Mouse (Mus musculus): Measurements from ENCODE around the gene Mab21l2. TPM values are rescaled to one million over a fixed set of nuclear protein-coding genes. Genes with fewer than 3 reads are reported as not detected.

Mab21l2 gene
- polyA plus RNA-seq, 1 experiment from 2014 or later, result 200 TPM

- peaks cover 2% of the 10 kb centered on the region; the same call in 1 of the 2 replicates for H3K27me3 ChIP-seq (replicated peaks)
- peak overlapping the region; percentile 59 for H3K4me2 ChIP-seq
- WGBS, result 10% methylated on average over 8 of the region's 8 CpGs
- H3K9me3 ChIP-seq (replicated peaks), result no peaks in the 10 kb centered on the region
- H3K9ac ChIP-seq (replicated peaks), result 0 out of 2 replicates have a peak overlapping the region, but pooled peaks have one; percentile 41
- H3K27ac ChIP-seq (replicated peaks), result peak overlapping the region; percentile 83
- no peak for ATAC-seq (ENCODE audit: low FRiP score)
- H3K36me3 ChIP-seq, result no peaks in the 10 kb centered on the region
- peak overlapping the region; percentile 29 for H3K4me3 ChIP-seq (replicated peaks)
- peaks cover 22% of the 10 kb centered on the region for H3K4me1 ChIP-seq
Observed at GRCm38 (mm10) chr3:86551011-86551728, 2.7 kb upstream of the Mab21l2 start.

- no peaks in the 10 kb centered on the region for H3K36me3 ChIP-seq
- WGBS, result 4% methylated on average over 22 of the region's 22 CpGs
- no peak for ATAC-seq (ENCODE audit: low FRiP score)
Observed at GRCm38 (mm10) chr3:86550301-86551010, 2.0 kb upstream of the Mab21l2 start.

GRCm38 (mm10) chr3:86547251-86547791, 1.1 kb downstream of the Mab21l2 start:
- Histone ChIP-seq H3K4me3 (replicated peaks) (peak overlapping the region; percentile 48), H3K4me2 (peak overlapping the region; percentile 61), H3K9me3 (replicated peaks) (no peaks in the 10 kb centered on the region), H3K4me1 (peaks cover 22% of the 10 kb centered on the region), H3K9ac (replicated peaks) (peak overlapping the region; percentile 57), H3K27ac (replicated peaks) (peak overlapping the region; percentile 89), H3K27me3 (replicated peaks) (peaks cover 2% of the 10 kb centered on the region; the same call in 1 of the 2 replicates), H3K36me3 (no peaks in the 10 kb centered on the region)
- no peak; the same call in 1 of the 2 replicates for ATAC-seq (ENCODE audit: low FRiP score)
- WGBS, result 1% methylated on average over 42 of the region's 42 CpGs

More at GRCm38 (mm10) chr3:86550301-86551010, 2.0 kb upstream of the Mab21l2 start:
- H3K4me1 ChIP-seq, result peaks cover 22% of the 10 kb centered on the region
- H3K4me2 ChIP-seq, result peak overlapping the region; percentile 59
- H3K27ac ChIP-seq (replicated peaks), result peak overlapping the region; percentile 83
- peaks cover 2% of the 10 kb centered on the region; the same call in 1 of the 2 replicates for H3K27me3 ChIP-seq (replicated peaks)
- no peaks in the 10 kb centered on the region for H3K9me3 ChIP-seq (replicated peaks)
- peak overlapping the region; percentile 29 for H3K4me3 ChIP-seq (replicated peaks)
- peak overlapping the region; percentile 41; the same call in 1 of the 2 replicates for H3K9ac ChIP-seq (replicated peaks)

GRCm38 (mm10) chr3:86546471-86547250, 1.8 kb downstream of the Mab21l2 start:
- Histone ChIP-seq H3K27me3 (replicated peaks) (no peaks in the 10 kb centered on the region; the same call in 1 of the 2 replicates), H3K9me3 (replicated peaks) (no peaks in the 10 kb centered on the region), H3K36me3 (no peaks in the 10 kb centered on the region), H3K9ac (replicated peaks) (peak overlapping the region; percentile 57), H3K4me1 (peaks cover 22% of the 10 kb centered on the region), H3K27ac (replicated peaks) (peak overlapping the region; percentile 89), H3K4me3 (replicated peaks) (peak overlapping the region; percentile 48), H3K4me2 (peak overlapping the region; percentile 61)
- ATAC-seq (ENCODE audit: low FRiP score), result no peak
- WGBS, result under 1% methylated on average over 45 of the region's 45 CpGs

- peak overlapping the region; percentile 61 for H3K4me2 ChIP-seq
- peak overlapping the region; percentile 57 for H3K9ac ChIP-seq (replicated peaks)
- H3K9me3 ChIP-seq (replicated peaks), result no peaks in the 10 kb centered on the region
- H3K27ac ChIP-seq (replicated peaks), result peak overlapping the region; percentile 89
- H3K36me3 ChIP-seq, result no peaks in the 10 kb centered on the region
- H3K4me1 ChIP-seq, result peaks cover 17% of the 10 kb centered on the region
- no peaks in the 10 kb centered on the region for H3K27me3 ChIP-seq (replicated peaks)
- H3K4me3 ChIP-seq (replicated peaks), result peak overlapping the region; percentile 48
- no peak for ATAC-seq (ENCODE audit: low FRiP score)
- 10% methylated on average over 5 of the region's 5 CpGs for WGBS
Observed at GRCm38 (mm10) chr3:86545945-86546344, 2.5 kb downstream of the Mab21l2 start.

GRCm38 (mm10) chr3:86544785-86545184, 3.6 kb downstream of the Mab21l2 start:
- H3K4me3 ChIP-seq (replicated peaks), result peak overlapping the region; percentile 44
- no peaks in the 10 kb centered on the region for H3K27me3 ChIP-seq (replicated peaks)
- H3K4me2 ChIP-seq, result peak overlapping the region; percentile 34
- 25% methylated on average over 3 of the region's 3 CpGs for WGBS
- no peak for ATAC-seq (ENCODE audit: low FRiP score)
- peaks cover 9% of the 10 kb centered on the region for H3K4me1 ChIP-seq
- peak overlapping the region; percentile 41; the same call in 1 of the 2 replicates for H3K9ac ChIP-seq (replicated peaks)
- H3K9me3 ChIP-seq (replicated peaks), result no peaks in the 10 kb centered on the region
- peak overlapping the region; percentile 77 for H3K27ac ChIP-seq (replicated peaks)
- no peaks in the 10 kb centered on the region for H3K36me3 ChIP-seq

- Histone ChIP-seq H3K4me3 (replicated peaks) (0 out of 2 replicates have a peak overlapping the region, but pooled peaks have one; percentile 8), H3K27ac (replicated peaks) (peak overlapping the region; percentile 66), H3K36me3 (no peaks in the 10 kb centered on the region), H3K4me1 (peaks cover 21% of the 10 kb centered on the region), H3K4me2 (peak overlapping the region; percentile 49), H3K9me3 (replicated peaks) (no peaks in the 10 kb centered on the region), H3K27me3 (replicated peaks) (no peaks in the 10 kb centered on the region), H3K9ac (replicated peaks) (0 out of 2 replicates have a peak overlapping the region, but pooled peaks have one; percentile 3)
- WGBS, result 30% methylated on average over 1 of the region's 1 CpGs
- ATAC-seq (ENCODE audit: low FRiP score), result no peak
Observed at GRCm38 (mm10) chr3:86541863-86542397, 6.5 kb downstream of the Mab21l2 start.

GRCm38 (mm10) chr3:86541074-86541614, 7.3 kb downstream of the Mab21l2 start:
- Histone ChIP-seq H3K9me3 (replicated peaks) (no peaks in the 10 kb centered on the region), H3K4me3 (replicated peaks) (peak overlapping the region; percentile 7), H3K27ac (replicated peaks) (peak overlapping the region; percentile 75), H3K9ac (replicated peaks) (peak overlapping the region; percentile 24; the same call in 1 of the 2 replicates), H3K36me3 (no peaks in the 10 kb centered on the region), H3K4me2 (peak overlapping the region; percentile 49), H3K4me1 (peaks cover 15% of the 10 kb centered on the region), H3K27me3 (replicated peaks) (no peaks in the 10 kb centered on the region)
- ATAC-seq (ENCODE audit: low FRiP score), result 0 out of 2 replicates have a peak, but pooled peaks have one; percentile 25
- 25% methylated on average over 4 of the region's 4 CpGs for WGBS

- Histone ChIP-seq H3K4me2 (peak overlapping the region; percentile 43), H3K27me3 (replicated peaks) (no peaks in the 10 kb centered on the region), H3K9ac (replicated peaks) (no peak overlapping the region), H3K36me3 (no peaks in the 10 kb centered on the region), H3K4me1 (peaks cover 15% of the 10 kb centered on the region), H3K27ac (replicated peaks) (peak overlapping the region; percentile 82), H3K4me3 (replicated peaks) (peak overlapping the region; percentile 6), H3K9me3 (replicated peaks) (no peaks in the 10 kb centered on the region)
- 38% methylated on average over 11 of the region's 11 CpGs for WGBS
- 0 out of 2 replicates have a peak, but pooled peaks have one; percentile 25 for ATAC-seq (ENCODE audit: low FRiP score)
Observed at GRCm38 (mm10) chr3:86539555-86540168, 8.8 kb downstream of the Mab21l2 start.
